Mouse (Mus musculus): Measurements from ENCODE around the gene Lims1. TPM values are rescaled to one million over a fixed set of nuclear protein-coding genes. Genes with fewer than 3 reads are reported as not detected.
A peak's percentile ranks its signal among the peaks of the same experiment; 100 is the strongest.

The Lims1 gene
- polyA plus RNA-seq, 1 experiment, result 12.7 TPM

GRCm38 (mm10) chr10:58393026-58394014 lies 70.1 kb downstream of the Lims1 start:
- H3K27ac ChIP-seq (ENCODE audit: control insufficient read depth, insufficient read depth, low read depth, low read length), result peak overlapping the region; percentile 2; the same call in 1 of the 2 replicates

GRCm38 (mm10) chr10:58394170-58394569 lies 70.9 kb downstream of the Lims1 start:
- Histone ChIP-seq H3K27me3 (ENCODE audit: control insufficient read depth, insufficient read depth, low read length) (no peaks in the 10 kb centered on the region), H3K4me3 (ENCODE audit: control insufficient read depth, low read depth, low read length) (peak overlapping the region; percentile 37), H3K36me3 (ENCODE audit: control insufficient read depth, insufficient read depth, low read length) (0 out of 2 replicates have a peak, but pooled peaks cover 1% of the 10 kb centered on the region), H3K27ac (ENCODE audit: control insufficient read depth, insufficient read depth, low read depth, low read length) (peak overlapping the region; percentile 77), H3K4me1 (ENCODE audit: control insufficient read depth, insufficient read depth, low read length) (no peaks in the 10 kb centered on the region)
- TF ChIP-seq POLR2A (IDR thresholded peaks at IDR 0.05; ENCODE audit: control insufficient read depth, low read depth, low read length) (no peak), CTCF (IDR thresholded peaks at IDR 0.05; ENCODE audit: control insufficient read depth, insufficient read depth, insufficient replicate concordance, low read depth, low read length) (no peak)

More at GRCm38 (mm10) chr10:58393026-58394014, 70.1 kb downstream of the Lims1 start:
- TF ChIP-seq POLR2A (IDR thresholded peaks at IDR 0.05; ENCODE audit: control insufficient read depth, low read depth, low read length) (no peak), CTCF (IDR thresholded peaks at IDR 0.05; ENCODE audit: control insufficient read depth, insufficient read depth, insufficient replicate concordance, low read depth, low read length) (no peak)
- H3K36me3 ChIP-seq (ENCODE audit: control insufficient read depth, insufficient read depth, low read length), result no peaks in the 10 kb centered on the region
- H3K4me3 ChIP-seq (ENCODE audit: control insufficient read depth, low read depth, low read length), result no peak overlapping the region
- no peaks in the 10 kb centered on the region for H3K4me1 ChIP-seq (ENCODE audit: control insufficient read depth, insufficient read depth, low read length)
- no peaks in the 10 kb centered on the region for H3K27me3 ChIP-seq (ENCODE audit: control insufficient read depth, insufficient read depth, low read length)

GRCm38 (mm10) chr10:58395315-58395714 lies 72.0 kb downstream of the Lims1 start:
- no peaks in the 10 kb centered on the region for H3K27me3 ChIP-seq (ENCODE audit: control insufficient read depth, insufficient read depth, low read length)
- H3K4me3 ChIP-seq (ENCODE audit: control insufficient read depth, low read depth, low read length), result no peak overlapping the region
- TF ChIP-seq POLR2A (IDR thresholded peaks at IDR 0.05; ENCODE audit: control insufficient read depth, low read depth, low read length) (no peak), CTCF (IDR thresholded peaks at IDR 0.05; ENCODE audit: control insufficient read depth, insufficient read depth, insufficient replicate concordance, low read depth, low read length) (no peak)
- 0 out of 2 replicates have a peak, but pooled peaks cover 3% of the 10 kb centered on the region for H3K36me3 ChIP-seq (ENCODE audit: control insufficient read depth, insufficient read depth, low read length)
- no peaks in the 10 kb centered on the region for H3K4me1 ChIP-seq (ENCODE audit: control insufficient read depth, insufficient read depth, low read length)
- no peak overlapping the region for H3K27ac ChIP-seq (ENCODE audit: control insufficient read depth, insufficient read depth, low read depth, low read length)

GRCm38 (mm10) chr10:58395723-58396122 lies 72.5 kb downstream of the Lims1 start:
- Histone ChIP-seq H3K4me1 (ENCODE audit: control insufficient read depth, insufficient read depth, low read length) (no peaks in the 10 kb centered on the region), H3K36me3 (ENCODE audit: control insufficient read depth, insufficient read depth, low read length) (0 out of 2 replicates have a peak, but pooled peaks cover 3% of the 10 kb centered on the region)
- TF ChIP-seq CTCF (IDR thresholded peaks at IDR 0.05; ENCODE audit: control insufficient read depth, insufficient read depth, insufficient replicate concordance, low read depth, low read length) (no peak), POLR2A (IDR thresholded peaks at IDR 0.05; ENCODE audit: control insufficient read depth, low read depth, low read length) (no peak)

GRCm38 (mm10) chr10:58396600-58396999 lies 73.3 kb downstream of the Lims1 start:
- Histone ChIP-seq H3K4me1 (ENCODE audit: control insufficient read depth, insufficient read depth, low read length) (no peaks in the 10 kb centered on the region), H3K27me3 (ENCODE audit: control insufficient read depth, insufficient read depth, low read length) (no peaks in the 10 kb centered on the region), H3K27ac (ENCODE audit: control insufficient read depth, insufficient read depth, low read depth, low read length) (peak overlapping the region; percentile 57), H3K4me3 (ENCODE audit: control insufficient read depth, low read depth, low read length) (no peak overlapping the region), H3K36me3 (ENCODE audit: control insufficient read depth, insufficient read depth, low read length) (0 out of 2 replicates have a peak, but pooled peaks cover 3% of the 10 kb centered on the region)
- no peak for TF ChIP-seq CTCF (IDR thresholded peaks at IDR 0.05; ENCODE audit: control insufficient read depth, insufficient read depth, insufficient replicate concordance, low read depth, low read length)
- TF ChIP-seq POLR2A (IDR thresholded peaks at IDR 0.05; ENCODE audit: control insufficient read depth, low read depth, low read length), result no peak

More at GRCm38 (mm10) chr10:58395723-58396122, 72.5 kb downstream of the Lims1 start:
- H3K27me3 ChIP-seq (ENCODE audit: control insufficient read depth, insufficient read depth, low read length), result no peaks in the 10 kb centered on the region
- no peak overlapping the region for H3K4me3 ChIP-seq (ENCODE audit: control insufficient read depth, low read depth, low read length)
- H3K27ac ChIP-seq (ENCODE audit: control insufficient read depth, insufficient read depth, low read depth, low read length), result 0 out of 2 replicates have a peak overlapping the region, but pooled peaks have one; percentile 2

- no peaks in the 10 kb centered on the region for H3K27me3 ChIP-seq (ENCODE audit: control insufficient read depth, insufficient read depth, low read length)
- no peak for TF ChIP-seq POLR2A (IDR thresholded peaks at IDR 0.05; ENCODE audit: control insufficient read depth, low read depth, low read length)
- TF ChIP-seq CTCF (IDR thresholded peaks at IDR 0.05; ENCODE audit: control insufficient read depth, insufficient read depth, insufficient replicate concordance, low read depth, low read length), result no peak
- H3K4me1 ChIP-seq (ENCODE audit: control insufficient read depth, insufficient read depth, low read length), result no peaks in the 10 kb centered on the region
- H3K4me3 ChIP-seq (ENCODE audit: control insufficient read depth, low read depth, low read length), result no peak overlapping the region
- peaks cover 3% of the 10 kb centered on the region; the same call in 1 of the 2 replicates for H3K36me3 ChIP-seq (ENCODE audit: control insufficient read depth, insufficient read depth, low read length)
- H3K27ac ChIP-seq (ENCODE audit: control insufficient read depth, insufficient read depth, low read depth, low read length), result no peak overlapping the region
Measured at GRCm38 (mm10) chr10:58398941-58399340, 75.7 kb downstream of the Lims1 start.

- no peak overlapping the region for H3K4me3 ChIP-seq (ENCODE audit: control insufficient read depth, low read depth, low read length)
- no peaks in the 10 kb centered on the region for H3K27me3 ChIP-seq (ENCODE audit: control insufficient read depth, insufficient read depth, low read length)
- no peaks in the 10 kb centered on the region for H3K4me1 ChIP-seq (ENCODE audit: control insufficient read depth, insufficient read depth, low read length)
- TF ChIP-seq CTCF (IDR thresholded peaks at IDR 0.05; ENCODE audit: control insufficient read depth, insufficient read depth, insufficient replicate concordance, low read depth, low read length), result no peak
- TF ChIP-seq POLR2A (IDR thresholded peaks at IDR 0.05; ENCODE audit: control insufficient read depth, low read depth, low read length), result no peak
- no peak overlapping the region for H3K27ac ChIP-seq (ENCODE audit: control insufficient read depth, insufficient read depth, low read depth, low read length)
- H3K36me3 ChIP-seq (ENCODE audit: control insufficient read depth, insufficient read depth, low read length), result peaks cover 3% of the 10 kb centered on the region; the same call in 1 of the 2 replicates
Measured at GRCm38 (mm10) chr10:58401838-58402237, 78.6 kb downstream of the Lims1 start.
